Mouse (Mus musculus) myocyte (in vitro differentiated cells): Measurements from ENCODE around the gene Serpinb11. TPM values are rescaled to one million over a fixed set of nuclear protein-coding genes. Genes with fewer than 3 reads are reported as not detected.

ENCODE experiments used
- H3K27me3 ChIP-seq: one replicate; pipeline ENCODE4 v1.6.1; 2011; ENCODE audit not compliant: control insufficient read depth, insufficient read depth, insufficient read length
- H3K36me3 ChIP-seq: one replicate; pipeline ENCODE4 v1.6.1; 2011; ENCODE audit not compliant: control insufficient read depth, insufficient read depth
- H3K4me2 ChIP-seq: one replicate; pipeline ENCODE4 v1.6.1; 2011; ENCODE audit warnings: low read depth, control low read depth
- H3K4me3 ChIP-seq: one replicate; pipeline ENCODE4 v1.5.1; 2011; ENCODE audit warnings: mild to moderate bottlenecking, control low read depth, moderate library complexity
- H3K79me2 ChIP-seq: one replicate; pipeline ENCODE4 v1.6.1; 2011; ENCODE audit not compliant: control insufficient read depth, insufficient read depth
- H3ac ChIP-seq: one replicate; pipeline ENCODE4 v1.6.1; 2011; ENCODE audit not compliant: control insufficient read depth, insufficient read length
- CEBPB ChIP-seq: IDR thresholded peaks from 2 replicates; pipeline ENCODE4 v1.6.1; 2011; ENCODE audit warnings: mild to moderate bottlenecking, moderate library complexity; ENCODE audit not compliant: poor library complexity, insufficient read depth, severe bottlenecking
- E2F4 ChIP-seq: IDR thresholded peaks from one replicate; pipeline ENCODE4 v1.6.1; 2011; ENCODE audit warnings: mild to moderate bottlenecking, control low read depth, moderate library complexity; ENCODE audit not compliant: insufficient read depth
- MAX ChIP-seq: IDR thresholded peaks from one replicate; pipeline ENCODE4 v1.6.1; 2011; ENCODE audit warnings: low read depth, mild to moderate bottlenecking, control low read depth
- MYOD1 ChIP-seq, 3 experiments: IDR thresholded peaks; one replicate each; pipeline ENCODE4 v1.6.1; 2011; ENCODE audit warnings: control low read depth in 2 of 3, low read depth in 2 of 3, mild to moderate bottlenecking in 2 of 3, moderate library complexity in 1 of 3; ENCODE audit not compliant: insufficient read length in 2 of 3, control insufficient read depth in 1 of 3
- MYOG ChIP-seq, 3 experiments: IDR thresholded peaks; one replicate each; pipeline ENCODE4 v1.6.1; 2011; ENCODE audit warnings: control low read depth in 2 of 3, low read depth in 2 of 3, mild to moderate bottlenecking in 2 of 3; ENCODE audit not compliant: insufficient read length in 2 of 3, control insufficient read depth in 1 of 3, insufficient read depth in 1 of 3
- POLR2A ChIP-seq: IDR thresholded peaks from one replicate; pipeline ENCODE4 v1.6.1; 2011; ENCODE audit warnings: low read depth, mild to moderate bottlenecking, control low read depth, moderate library complexity; ENCODE audit not compliant: insufficient read length
- POLR2AphosphoS2 ChIP-seq: IDR thresholded peaks from one replicate; pipeline ENCODE4 v1.6.1; 2011; ENCODE audit warnings: low read depth, control low read depth; ENCODE audit not compliant: insufficient read length
- REST ChIP-seq: IDR thresholded peaks from one replicate; pipeline ENCODE4 v1.6.1; 2011; ENCODE audit warnings: mild to moderate bottlenecking, control low read depth, moderate library complexity; ENCODE audit not compliant: insufficient read depth, insufficient read length
- SRF ChIP-seq: IDR thresholded peaks from one replicate; pipeline ENCODE4 v1.6.1; 2011; ENCODE audit warnings: low read depth; ENCODE audit not compliant: control insufficient read depth, insufficient read length
- TCF12 ChIP-seq: IDR thresholded peaks from one replicate; pipeline ENCODE4 v1.6.1; 2011; ENCODE audit warnings: mild to moderate bottlenecking, control low read depth; ENCODE audit not compliant: poor library complexity, insufficient read depth, severe bottlenecking
- TCF3 ChIP-seq: IDR thresholded peaks from one replicate; pipeline ENCODE4 v1.6.1; 2011; ENCODE audit warnings: low read depth, control low read depth; ENCODE audit not compliant: insufficient read length
- USF1 ChIP-seq: IDR thresholded peaks from one replicate; pipeline ENCODE4 v1.6.1; 2011; ENCODE audit warnings: low read depth, mild to moderate bottlenecking, control low read depth, moderate library complexity
- polyA plus RNA-seq: library from polyadenylated mRNA; unstranded; fragments of >200 nt; fragmentation: generic; extraction: Trizol; gene quantifications from one replicate; pipeline ENCODE4 v1.2.1, GENCODE M21; 2012; ENCODE audit warnings: missing spikeins

The Serpinb11 gene
- polyA plus RNA-seq, 1 experiment: not detected

DNA sequence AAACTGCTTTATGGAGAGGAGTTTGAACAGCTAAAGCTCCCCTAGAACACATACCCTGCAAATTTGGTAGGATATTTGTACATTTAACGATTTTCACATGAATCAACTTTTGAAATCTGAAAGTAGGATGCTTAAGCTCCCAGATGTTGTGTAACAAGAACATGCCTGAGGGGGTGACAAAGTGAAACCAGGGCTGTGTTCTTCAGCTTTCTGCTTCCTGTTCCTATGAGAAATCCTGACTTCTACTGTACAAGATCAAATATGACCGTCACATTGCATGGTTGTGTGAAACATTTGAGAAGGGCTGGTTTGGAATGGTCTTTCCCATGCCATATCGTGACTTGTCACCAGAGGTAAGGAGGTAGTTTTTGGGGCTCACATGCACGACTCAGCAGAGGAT, 41.1 kb downstream of the Serpinb11 start:
- no peaks in the 10 kb centered on the region for H3K36me3 ChIP-seq
- TF ChIP-seq CEBPB: no peak
- no peak for TF ChIP-seq MAX
- no peak for TF ChIP-seq TCF3
- no peak for TF ChIP-seq POLR2AphosphoS2
- TF ChIP-seq MYOG (IDR thresholded peaks at IDR 0.05; ENCODE audit: control insufficient read depth in 1 of 3, insufficient read depth in 1 of 3, insufficient read length in 2 of 3, low read depth in 2 of 3): no peak
- TF ChIP-seq REST: no peak
- no peak for TF ChIP-seq USF1
- TF ChIP-seq SRF: no peak
- no peak for TF ChIP-seq MYOD1 (IDR thresholded peaks at IDR 0.05; ENCODE audit: control insufficient read depth in 1 of 3, insufficient read length in 2 of 3, low read depth in 2 of 3)
- TF ChIP-seq POLR2A: no peak
- TF ChIP-seq TCF12: no peak
- TF ChIP-seq E2F4: no peak
- H3K4me2 ChIP-seq: no peak overlapping the region
- H3K4me3 ChIP-seq: no peak overlapping the region
- H3ac ChIP-seq: no peak overlapping the region
- no peaks in the 10 kb centered on the region for H3K79me2 ChIP-seq
- H3K27me3 ChIP-seq: no peaks in the 10 kb centered on the region

DNA sequence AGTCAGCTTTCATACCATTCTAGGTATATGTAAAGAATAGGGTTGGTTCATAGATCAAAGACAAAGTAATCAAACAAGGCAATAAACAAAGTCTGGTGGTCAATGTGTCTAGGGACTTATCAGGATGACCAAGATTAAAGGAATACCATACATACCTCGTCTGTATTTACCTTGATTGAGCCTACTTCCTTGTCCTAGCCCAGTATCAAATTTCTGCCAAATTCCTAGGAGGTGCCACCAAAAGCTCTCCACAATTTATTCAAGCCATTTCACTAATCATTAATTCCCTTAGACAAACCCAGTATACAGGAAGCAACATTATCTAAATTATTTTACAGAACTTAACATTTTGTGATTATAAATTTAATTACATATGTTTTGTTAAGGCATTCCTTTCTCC, 53.7 kb downstream of the Serpinb11 start:
- H3K79me2 ChIP-seq: no peaks in the 10 kb centered on the region
- H3K36me3 ChIP-seq: no peaks in the 10 kb centered on the region
- H3K4me3 ChIP-seq: no peak overlapping the region
- no peak overlapping the region for H3K4me2 ChIP-seq
- no peak for TF ChIP-seq SRF
- TF ChIP-seq TCF12: no peak
- TF ChIP-seq POLR2A: no peak
- no peak for TF ChIP-seq MAX
- TF ChIP-seq MYOD1 (IDR thresholded peaks at IDR 0.05; ENCODE audit: control insufficient read depth in 1 of 3, insufficient read length in 2 of 3, low read depth in 2 of 3): no peak
- no peak for TF ChIP-seq TCF3
- TF ChIP-seq REST: no peak
- no peak for TF ChIP-seq USF1
- TF ChIP-seq CEBPB: no peak
- no peak for TF ChIP-seq POLR2AphosphoS2
- no peak for TF ChIP-seq MYOG (IDR thresholded peaks at IDR 0.05; ENCODE audit: control insufficient read depth in 1 of 3, insufficient read depth in 1 of 3, insufficient read length in 2 of 3, low read depth in 2 of 3)
- TF ChIP-seq E2F4: no peak
- H3ac ChIP-seq: no peak overlapping the region
- H3K27me3 ChIP-seq: no peaks in the 10 kb centered on the region

DNA sequence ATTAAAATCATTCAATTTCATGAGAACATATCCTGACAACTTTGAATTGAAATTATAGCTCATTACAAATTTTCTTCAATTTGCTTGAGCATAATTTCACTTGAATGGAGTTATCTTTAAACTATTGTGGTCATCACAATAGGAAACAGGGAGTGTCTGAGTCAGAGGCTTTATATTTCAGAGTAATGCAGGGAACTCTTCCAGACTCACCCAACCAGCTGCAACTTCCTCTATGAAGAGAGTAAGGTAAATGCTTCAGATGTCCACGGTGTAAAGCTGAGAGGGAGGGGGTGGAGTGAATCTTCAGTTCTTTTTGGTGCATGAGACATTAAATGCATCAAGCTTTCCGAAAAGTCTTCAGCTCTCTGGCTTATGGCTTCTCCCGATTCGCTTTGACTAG, 61.5 kb downstream of the Serpinb11 start:
- Histone ChIP-seq H3K79me2 (no peaks in the 10 kb centered on the region), H3ac (no peak overlapping the region), H3K27me3 (no peaks in the 10 kb centered on the region), H3K4me2 (peak overlapping the region; percentile 19), H3K4me3 (no peak overlapping the region), H3K36me3 (no peaks in the 10 kb centered on the region)
- TF ChIP-seq CEBPB (0 out of 2 replicates have a peak, but pooled peaks have one; percentile 19), TCF3 (no peak)

Other genes with a start within 250 kb of the Serpinb11 start
- gene Serpinb3b, start 82.8 kb upstream of the Serpinb11 start, polyA plus RNA-seq: not detected
- gene Serpinb3c, start 82.8 kb upstream of the Serpinb11 start, polyA plus RNA-seq: not detected
- gene Serpinb7, start 38.5 kb downstream of the Serpinb11 start, polyA plus RNA-seq: 0.53 TPM
- 0.06 TPM for gene Serpinb2, start 150.2 kb downstream of the Serpinb11 start, polyA plus RNA-seq
- gene Serpinb8, start 228.8 kb downstream of the Serpinb11 start, polyA plus RNA-seq: 5.5 TPM